Mouse (Mus musculus): ENCODE results near the gene Rasgef1b. TPM values are rescaled to one million over a fixed set of nuclear protein-coding genes. Genes with fewer than 3 reads are reported as not detected.

Rasgef1b gene
- polyA plus RNA-seq, 1 experiment from 2014 or later = 6.3 TPM

GRCm38 (mm10) chr5:99562096-99562495, 166.8 kb downstream of the Rasgef1b start:
- no peaks in the 10 kb centered on the region for H3K4me1 ChIP-seq
- H3K4me3 ChIP-seq = no peak overlapping the region
- H3K27me3 ChIP-seq (replicated peaks) = no peaks in the 10 kb centered on the region
- H3K4me2 ChIP-seq = no peak overlapping the region
- WGBS (ENCODE audit: insufficient replicate concordance) = 22% methylated on average over 6 of the region's 6 CpGs
- H3K9me3 ChIP-seq (replicated peaks) = no peaks in the 10 kb centered on the region
- no peak overlapping the region for H3K9ac ChIP-seq
- H3K27ac ChIP-seq = no peak overlapping the region
- no peaks in the 10 kb centered on the region for H3K36me3 ChIP-seq
- ATAC-seq = peak; percentile 52; the same call in 1 of the 2 replicates

- Histone ChIP-seq H3K27me3 (replicated peaks) (no peaks in the 10 kb centered on the region), H3K4me2 (no peak overlapping the region), H3K4me3 (no peak overlapping the region), H3K4me1 (no peaks in the 10 kb centered on the region), H3K9me3 (replicated peaks) (no peaks in the 10 kb centered on the region), H3K9ac (no peak overlapping the region), H3K27ac (no peak overlapping the region), H3K36me3 (no peaks in the 10 kb centered on the region)
- ATAC-seq = no peak
- 52% methylated on average over 3 of the region's 3 CpGs for WGBS (ENCODE audit: insufficient replicate concordance)
Measured at GRCm38 (mm10) chr5:99559814-99560213, 169.1 kb downstream of the Rasgef1b start.

GRCm38 (mm10) chr5:99558231-99558630, 170.6 kb downstream of the Rasgef1b start:
- Histone ChIP-seq H3K9me3 (replicated peaks) (no peaks in the 10 kb centered on the region), H3K4me1 (no peaks in the 10 kb centered on the region), H3K36me3 (no peaks in the 10 kb centered on the region), H3K4me3 (no peak overlapping the region), H3K27me3 (replicated peaks) (no peaks in the 10 kb centered on the region), H3K4me2 (no peak overlapping the region), H3K9ac (no peak overlapping the region), H3K27ac (no peak overlapping the region)
- WGBS (ENCODE audit: insufficient replicate concordance) = 67% methylated on average over 9 of the region's 9 CpGs
- ATAC-seq = no peak

GRCm38 (mm10) chr5:99552645-99553044, 176.2 kb downstream of the Rasgef1b start:
- Histone ChIP-seq H3K36me3 (no peaks in the 10 kb centered on the region), H3K4me1 (no peaks in the 10 kb centered on the region), H3K9ac (no peak overlapping the region), H3K9me3 (replicated peaks) (no peaks in the 10 kb centered on the region), H3K27me3 (replicated peaks) (no peaks in the 10 kb centered on the region), H3K4me2 (no peak overlapping the region), H3K27ac (no peak overlapping the region), H3K4me3 (no peak overlapping the region)
- WGBS (ENCODE audit: insufficient replicate concordance) = 63% methylated on average over 7 of the region's 7 CpGs
- ATAC-seq = no peak

GRCm38 (mm10) chr5:99544664-99545494, 184.0 kb downstream of the Rasgef1b start:
- ATAC-seq = no peak
- H3K9ac ChIP-seq = no peak overlapping the region
- H3K9me3 ChIP-seq (replicated peaks) = no peaks in the 10 kb centered on the region
- no peak overlapping the region for H3K4me2 ChIP-seq
- no peaks in the 10 kb centered on the region for H3K27me3 ChIP-seq (replicated peaks)
- no peak overlapping the region for H3K27ac ChIP-seq
- no peaks in the 10 kb centered on the region for H3K36me3 ChIP-seq
- H3K4me3 ChIP-seq = no peak overlapping the region
- WGBS (ENCODE audit: insufficient replicate concordance) = 57% methylated on average over 6 of the region's 6 CpGs
- H3K4me1 ChIP-seq = peaks cover 40% of the 10 kb centered on the region

- Histone ChIP-seq H3K27ac (peak overlapping the region; percentile 64; the same call in 1 of the 2 replicates), H3K9me3 (replicated peaks) (no peaks in the 10 kb centered on the region), H3K4me2 (peak overlapping the region; percentile 40), H3K4me1 (peaks cover 40% of the 10 kb centered on the region), H3K36me3 (no peaks in the 10 kb centered on the region), H3K27me3 (replicated peaks) (no peaks in the 10 kb centered on the region), H3K4me3 (no peak overlapping the region), H3K9ac (no peak overlapping the region)
- WGBS (ENCODE audit: insufficient replicate concordance) = 55% methylated on average over 2 of the region's 2 CpGs
- peak; percentile 40; the same call in 1 of the 2 replicates for ATAC-seq
Measured at GRCm38 (mm10) chr5:99541999-99542765, 186.7 kb downstream of the Rasgef1b start.

- Histone ChIP-seq H3K9me3 (replicated peaks) (no peaks in the 10 kb centered on the region), H3K4me3 (peak overlapping the region; percentile 12; the same call in 1 of the 2 replicates), H3K27ac (peak overlapping the region; percentile 64; the same call in 1 of the 2 replicates), H3K27me3 (replicated peaks) (no peaks in the 10 kb centered on the region), H3K4me1 (peaks cover 40% of the 10 kb centered on the region), H3K36me3 (no peaks in the 10 kb centered on the region), H3K4me2 (peak overlapping the region; percentile 40), H3K9ac (0 out of 2 replicates have a peak overlapping the region, but pooled peaks have one; percentile 2)
- 43% methylated on average over 11 of the region's 11 CpGs for WGBS (ENCODE audit: insufficient replicate concordance)
- ATAC-seq = peak; percentile 73
Measured at GRCm38 (mm10) chr5:99541321-99541895, 187.5 kb downstream of the Rasgef1b start.

GRCm38 (mm10) chr5:99533416-99533815, 195.4 kb downstream of the Rasgef1b start:
- Histone ChIP-seq H3K9ac (no peak overlapping the region), H3K4me1 (no peaks in the 10 kb centered on the region), H3K4me2 (no peak overlapping the region), H3K27ac (no peak overlapping the region), H3K4me3 (no peak overlapping the region), H3K36me3 (no peaks in the 10 kb centered on the region), H3K9me3 (replicated peaks) (no peaks in the 10 kb centered on the region), H3K27me3 (replicated peaks) (peaks cover 5% of the 10 kb centered on the region)
- WGBS (ENCODE audit: insufficient replicate concordance) = 60% methylated on average over 7 of the region's 7 CpGs
- ATAC-seq = no peak

GRCm38 (mm10) chr5:99526797-99527201, 202.1 kb downstream of the Rasgef1b start:
- Histone ChIP-seq H3K36me3 (no peaks in the 10 kb centered on the region), H3K27me3 (replicated peaks) (no peaks in the 10 kb centered on the region), H3K4me3 (no peak overlapping the region), H3K4me1 (peaks cover 41% of the 10 kb centered on the region), H3K9me3 (replicated peaks) (no peaks in the 10 kb centered on the region), H3K4me2 (no peak overlapping the region), H3K27ac (no peak overlapping the region), H3K9ac (no peak overlapping the region)
- no peak for ATAC-seq
- 55% methylated on average over 7 of the region's 7 CpGs for WGBS (ENCODE audit: insufficient replicate concordance)

GRCm38 (mm10) chr5:99525649-99526048, 203.2 kb downstream of the Rasgef1b start:
- Histone ChIP-seq H3K4me1 (peaks cover 41% of the 10 kb centered on the region), H3K36me3 (no peaks in the 10 kb centered on the region), H3K9me3 (replicated peaks) (no peaks in the 10 kb centered on the region), H3K4me2 (peak overlapping the region; percentile 9; the same call in 1 of the 2 replicates), H3K9ac (no peak overlapping the region), H3K27ac (no peak overlapping the region; the same call in 1 of the 2 replicates), H3K4me3 (no peak overlapping the region), H3K27me3 (replicated peaks) (no peaks in the 10 kb centered on the region)
- WGBS (ENCODE audit: insufficient replicate concordance) = 27% methylated on average over 4 of the region's 4 CpGs
- peak; percentile 94 for ATAC-seq

GRCm38 (mm10) chr5:99522571-99523269, 206.1 kb downstream of the Rasgef1b start:
- Histone ChIP-seq H3K4me2 (no peak overlapping the region), H3K27me3 (replicated peaks) (no peaks in the 10 kb centered on the region), H3K36me3 (no peaks in the 10 kb centered on the region), H3K9me3 (replicated peaks) (no peaks in the 10 kb centered on the region), H3K27ac (no peak overlapping the region), H3K9ac (no peak overlapping the region), H3K4me1 (peaks cover 41% of the 10 kb centered on the region), H3K4me3 (no peak overlapping the region)
- ATAC-seq = no peak
- 47% methylated on average over 8 of the region's 8 CpGs for WGBS (ENCODE audit: insufficient replicate concordance)
